Mouse (Mus musculus) layer of hippocampus, adult 9-11 months (tissue): Measurements from ENCODE around the gene Tenm4.

ENCODE experiments used
- DNase-seq: peaks from one replicate; pipeline ENCODE4 v3.0.0; 2022

The Tenm4 gene

GRCm38 (mm10) chr7:96204809-96205350, 33.8 kb downstream of the Tenm4 start:
- no peak for DNase-seq

GRCm38 (mm10) chr7:96207071-96207470, 36.0 kb downstream of the Tenm4 start:
- no peak for DNase-seq

DNA sequence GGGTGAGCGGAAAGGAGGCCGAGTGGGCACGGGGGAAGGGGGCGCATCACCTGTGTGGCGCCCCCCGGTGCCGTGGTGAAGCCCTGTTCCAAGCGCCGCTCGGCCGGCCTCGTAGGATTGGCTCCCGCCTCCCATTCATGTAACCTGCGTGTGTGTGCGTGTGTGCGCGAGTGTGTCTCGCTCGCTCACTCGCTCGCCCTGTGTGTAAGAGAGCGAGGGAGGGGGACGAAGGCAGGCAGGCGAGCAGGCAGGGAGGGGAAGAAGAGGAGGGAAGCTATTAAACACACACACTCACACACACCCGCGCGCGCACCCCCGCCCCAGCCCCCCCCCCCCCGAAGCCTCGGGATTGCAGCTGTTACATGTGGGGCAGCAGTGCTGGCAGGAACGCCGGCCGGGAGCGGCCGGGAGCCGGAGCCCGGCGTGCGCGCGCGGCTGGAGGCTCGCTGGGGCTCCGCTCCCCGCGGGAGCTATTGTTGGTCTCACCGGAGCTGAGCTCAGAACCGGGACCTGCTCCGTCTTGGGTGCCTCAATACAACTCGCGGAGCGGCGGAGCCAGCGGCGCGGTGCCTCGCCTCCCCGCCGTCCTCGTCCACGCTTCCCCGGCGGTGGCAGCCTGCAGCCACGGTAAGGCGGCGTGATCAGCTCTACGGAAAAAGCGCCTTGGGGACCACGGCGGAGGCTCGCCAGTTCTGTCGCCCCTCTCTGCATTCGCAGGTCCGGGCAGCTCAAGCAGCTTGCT, 38.9 kb downstream of the Tenm4 start:
- DNase-seq, result peak; percentile 54

- no peak for DNase-seq
Observed at GRCm38 (mm10) chr7:96210525-96211369, 39.7 kb downstream of the Tenm4 start.

DNA sequence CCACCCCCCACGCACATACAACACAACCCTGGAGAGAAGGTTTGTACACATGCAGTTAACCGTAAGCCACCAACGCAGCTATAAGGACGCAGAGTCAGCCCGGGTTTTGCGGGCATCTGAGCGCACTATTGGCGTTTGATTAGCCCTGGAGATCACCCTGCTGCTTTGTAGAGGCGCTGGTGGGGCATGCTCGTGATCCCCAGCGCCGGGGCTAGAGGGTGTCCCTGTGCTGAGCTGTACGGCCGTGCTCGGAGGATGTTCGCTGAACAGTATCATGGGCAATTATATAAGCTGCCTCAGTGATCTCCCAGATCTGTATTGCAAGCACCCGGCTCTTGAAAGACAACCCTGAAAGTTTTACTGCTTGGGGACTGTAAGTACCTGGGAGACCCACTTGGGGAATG, 40.6 kb downstream of the Tenm4 start:
- DNase-seq, result peak; percentile 41

- DNase-seq, result no peak
Observed at GRCm38 (mm10) chr7:96212224-96212591, 41.2 kb downstream of the Tenm4 start.

- DNase-seq, result peak; percentile 58
Observed at GRCm38 (mm10) chr7:96212592-96213541, 41.8 kb downstream of the Tenm4 start.

DNA sequence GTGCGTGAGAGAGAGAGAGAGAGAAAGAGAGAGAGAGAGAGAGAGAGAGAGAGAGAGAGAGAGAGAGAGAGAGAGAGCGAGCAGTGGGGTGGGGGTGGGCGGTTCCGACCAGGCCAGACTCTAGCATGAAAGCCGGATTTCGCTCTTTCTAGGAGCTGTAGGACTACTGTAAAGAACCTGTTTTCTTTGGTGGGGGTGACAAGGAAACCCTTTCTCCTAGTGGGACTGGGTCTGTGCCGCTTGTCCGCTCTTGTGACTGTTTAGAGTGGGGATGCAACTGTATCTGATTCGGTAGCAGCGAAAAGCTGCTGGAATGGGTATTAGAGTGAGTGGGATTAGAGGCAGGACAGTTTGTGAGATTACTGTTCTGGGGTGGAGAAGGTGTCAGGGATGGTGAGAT, 42.7 kb downstream of the Tenm4 start:
- DNase-seq, result no peak

DNA sequence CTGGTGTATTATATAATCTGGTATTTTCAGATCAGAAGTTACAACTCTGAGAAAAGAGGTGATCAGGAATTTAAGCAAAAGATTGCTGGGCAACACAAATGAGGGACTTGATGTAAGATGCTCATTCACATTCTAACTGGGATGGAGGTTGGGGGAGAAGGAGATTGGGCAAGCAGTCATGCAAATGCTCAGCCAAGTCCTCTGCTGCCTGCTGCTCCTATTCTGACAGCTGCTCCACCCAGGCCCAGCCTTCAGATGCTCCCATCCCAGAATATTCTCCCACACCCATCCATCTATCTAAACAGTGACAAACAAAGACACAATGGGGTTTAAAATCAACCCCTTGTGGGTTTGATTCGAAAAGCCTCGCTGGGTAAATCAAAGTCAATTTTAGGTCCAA, 43.8 kb downstream of the Tenm4 start:
- peak; percentile 40 for DNase-seq

DNA sequence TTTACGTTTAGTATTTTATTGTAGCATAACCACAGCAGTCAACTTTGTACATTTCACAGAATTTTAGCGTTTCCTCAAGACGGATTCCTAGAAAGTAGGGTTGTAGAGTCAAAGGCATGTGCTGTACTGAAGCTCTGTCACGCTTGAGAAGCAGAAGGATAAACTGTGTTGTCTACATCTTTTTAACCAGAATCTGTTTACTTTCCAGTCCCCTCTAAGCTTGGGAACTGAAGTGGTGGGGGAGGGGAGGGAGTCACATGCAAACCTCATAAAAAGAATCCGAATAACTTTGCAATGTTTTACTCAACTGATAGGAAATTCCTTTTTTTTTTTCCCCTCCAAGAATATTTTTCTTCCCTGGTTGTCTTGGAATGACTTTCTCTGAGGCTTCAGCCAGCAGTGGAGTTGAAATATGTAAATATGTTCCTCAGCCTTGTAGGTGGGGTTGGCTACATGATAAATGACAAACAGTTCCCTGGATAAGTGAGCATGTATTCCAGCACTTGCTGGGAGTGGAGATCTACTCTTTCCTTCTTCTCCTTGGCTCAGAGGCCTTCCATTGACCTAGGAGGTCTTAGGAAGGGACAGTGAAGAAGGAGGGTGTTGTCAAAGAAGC, 45.0 kb downstream of the Tenm4 start:
- no peak for DNase-seq

DNA sequence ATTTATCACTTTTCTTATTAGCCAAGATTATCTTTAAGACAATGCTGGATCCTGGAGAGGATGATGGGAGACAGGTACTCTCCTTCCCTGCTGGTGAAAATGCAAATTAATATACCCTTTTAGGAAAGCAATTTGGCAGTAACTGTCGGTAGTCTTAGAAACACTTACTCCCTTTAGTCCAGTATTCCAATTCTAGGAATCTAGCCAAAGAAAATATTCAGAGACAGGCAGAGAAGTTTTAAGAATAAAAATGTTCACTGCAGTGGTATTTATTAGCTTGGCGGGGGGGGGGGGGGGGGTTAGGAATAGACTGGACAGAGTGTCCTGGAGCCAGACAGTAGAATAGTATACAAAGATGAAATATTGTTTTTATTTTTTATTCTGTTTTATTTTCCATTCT, 48.3 kb downstream of the Tenm4 start:
- DNase-seq, result no peak

GRCm38 (mm10) chr7:96220647-96221046, 49.6 kb downstream of the Tenm4 start:
- DNase-seq, result no peak

- DNase-seq, result no peak
Observed at GRCm38 (mm10) chr7:96222569-96222968, 51.5 kb downstream of the Tenm4 start.

DNA sequence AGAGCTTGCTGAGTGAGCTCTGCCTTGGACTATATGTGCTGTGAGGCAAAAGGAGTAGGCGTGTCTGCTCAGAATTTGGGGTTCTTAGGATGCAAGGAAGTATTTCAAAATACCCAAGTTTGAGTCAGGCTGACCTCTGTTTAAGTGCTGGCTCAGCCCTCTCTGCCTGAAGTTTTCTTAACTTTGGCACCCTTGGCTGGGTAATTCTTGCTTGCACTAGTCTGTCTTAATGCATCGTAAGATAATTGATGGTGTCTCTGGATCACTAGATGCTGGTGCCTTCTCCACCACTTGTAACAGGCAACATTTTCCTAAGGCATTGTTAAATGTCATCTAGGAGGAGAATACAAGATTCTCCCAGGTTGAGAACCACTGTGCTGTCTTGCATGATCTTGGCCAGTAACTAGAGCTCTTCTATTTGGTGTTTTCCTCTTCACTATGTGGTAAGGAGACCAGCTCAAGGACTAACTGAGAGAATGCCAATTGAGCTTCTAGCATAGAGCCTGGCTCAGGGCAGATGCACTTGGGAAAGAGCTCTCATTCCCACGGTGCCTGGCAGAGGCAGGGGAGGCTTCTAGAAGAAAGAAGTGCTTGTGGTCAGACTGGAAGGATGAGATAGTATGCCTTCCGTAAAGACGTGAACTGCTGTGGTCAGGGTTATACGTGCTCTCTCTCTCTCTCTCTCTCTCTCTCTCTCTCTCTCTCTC, 57.7 kb downstream of the Tenm4 start:
- no peak for DNase-seq

GRCm38 (mm10) chr7:96230006-96230719, 59.1 kb downstream of the Tenm4 start:
- no peak for DNase-seq

- no peak for DNase-seq
Observed at GRCm38 (mm10) chr7:96230720-96231241, 59.7 kb downstream of the Tenm4 start.

DNA sequence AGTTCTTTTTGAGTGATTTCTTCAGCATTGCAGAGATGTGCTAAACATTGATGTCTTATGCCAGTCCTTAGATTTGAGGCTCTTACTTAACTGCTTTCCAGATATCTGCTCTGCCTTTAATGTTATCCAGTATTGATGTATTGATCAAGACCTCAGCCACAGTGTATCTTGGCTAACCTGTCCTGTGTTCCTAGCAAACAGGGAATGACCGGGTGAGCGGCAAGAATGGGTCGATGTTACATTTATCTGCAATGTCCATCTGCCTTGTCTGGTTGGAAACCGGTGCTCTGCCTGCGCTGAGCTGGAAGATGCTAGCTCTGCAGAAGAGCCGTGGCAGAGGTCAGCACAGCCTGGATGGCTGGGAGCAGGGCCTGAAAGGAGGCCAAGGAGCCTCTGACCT, 64.8 kb downstream of the Tenm4 start:
- DNase-seq, result no peak

- no peak for DNase-seq
Observed at GRCm38 (mm10) chr7:96240661-96241060, 69.6 kb downstream of the Tenm4 start.

GRCm38 (mm10) chr7:96242328-96243185, 71.5 kb downstream of the Tenm4 start:
- no peak for DNase-seq

DNA sequence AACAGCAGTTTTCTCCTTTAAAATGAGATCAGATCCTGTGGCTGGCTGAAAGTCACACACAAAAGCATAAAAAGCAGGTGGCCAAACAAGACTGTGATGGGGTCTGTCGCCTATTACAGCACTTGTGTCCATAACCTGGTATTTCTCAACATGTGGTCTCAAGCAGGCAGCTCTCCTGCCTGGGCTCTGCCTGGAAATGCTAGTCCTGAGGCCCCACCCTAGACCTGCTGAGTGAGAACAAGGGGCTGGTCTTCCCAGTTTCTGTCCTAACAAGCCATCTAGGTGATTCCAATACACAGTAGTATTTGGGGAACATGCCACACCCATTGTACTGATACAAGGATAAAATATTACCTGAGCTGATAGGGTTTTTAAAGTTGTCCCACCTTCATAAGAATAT, 73.8 kb downstream of the Tenm4 start:
- DNase-seq, result no peak
